Mouse (Mus musculus) urinary bladder, postnatal 14 days (tissue): ENCODE data around the gene Ptpn6.

ENCODE experiments used
- DNase-seq: peaks from one replicate; pipeline ENCODE4 v3.0.0; 2021; ENCODE audit warnings: low spot score

Gene Ptpn6

DNA sequence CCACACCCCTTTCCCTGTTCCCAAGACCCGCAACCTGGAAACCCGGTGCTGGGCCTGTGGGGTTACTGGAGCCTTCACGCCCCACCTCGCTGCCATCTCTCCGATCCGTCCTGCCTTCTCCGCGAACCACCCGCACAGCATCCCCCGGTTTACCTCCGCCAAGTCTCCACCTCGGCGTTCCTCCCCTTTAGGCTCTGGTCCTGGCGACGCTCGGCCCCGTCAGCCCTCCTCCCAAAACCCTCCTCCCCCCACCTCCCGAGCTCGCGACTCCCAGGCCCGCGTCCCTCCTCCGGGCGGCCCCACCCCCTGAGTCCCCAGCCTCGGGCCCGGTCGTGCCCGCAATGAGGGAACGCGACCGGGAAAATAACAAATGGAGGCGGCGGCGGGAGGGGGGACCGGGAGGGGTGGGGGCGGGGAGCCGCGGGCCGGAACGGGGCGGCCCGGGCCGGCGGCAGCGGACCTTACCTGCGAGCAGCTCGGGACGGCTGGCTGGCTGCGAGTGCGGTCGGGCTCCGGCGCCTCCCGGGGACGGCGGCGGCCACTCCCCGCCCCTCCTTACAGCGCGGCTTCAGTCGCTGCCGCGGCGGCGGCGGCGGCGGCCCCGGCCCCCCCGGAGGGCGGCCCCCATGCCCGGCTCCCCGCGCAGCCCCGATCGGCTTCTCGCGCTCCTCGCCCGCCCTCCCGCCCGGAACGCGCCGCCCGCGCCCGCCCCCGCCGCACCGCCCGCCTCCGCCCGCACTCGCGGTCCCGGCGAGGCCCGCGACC, 17.5 kb upstream of the Ptpn6 start, which contains the start of the genes Gm45234 and Atn1:
TSS of gene Gm45234 (minus strand) at position 191 of the 765 bp plus-strand sequence.
TSS of gene Atn1 (minus strand) at position 694 of the 765 bp plus-strand sequence.
- DNase-seq = peak; percentile 81

DNA sequence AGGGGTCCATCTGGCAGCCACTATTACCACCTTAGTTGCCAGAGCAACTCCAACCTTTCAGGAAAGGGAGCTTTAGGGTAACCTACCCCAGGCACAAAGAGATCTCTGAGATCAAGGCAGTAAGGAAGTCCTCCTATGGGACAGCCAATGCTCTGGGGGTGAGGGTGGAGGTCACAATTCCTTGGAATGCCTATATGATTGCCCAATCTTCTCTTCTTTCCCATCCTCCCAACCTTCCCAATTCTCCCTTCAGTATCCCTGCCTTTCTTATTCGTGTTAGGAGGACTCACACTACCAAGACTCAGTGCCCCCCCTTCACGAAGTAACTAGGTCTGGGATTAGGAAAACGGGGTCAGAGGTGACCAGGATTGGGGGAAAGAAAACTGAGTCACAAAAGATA, 16.8 kb upstream of the Ptpn6 start:
- no peak for DNase-seq

GRCm38 (mm10) chr6:124753861-124754260, 15.3 kb upstream of the Ptpn6 start:
- no peak for DNase-seq

GRCm38 (mm10) chr6:124750405-124750804, 11.9 kb upstream of the Ptpn6 start:
- DNase-seq = no peak

GRCm38 (mm10) chr6:124746654-124747632, 8.4 kb upstream of the Ptpn6 start:
- no peak for DNase-seq

GRCm38 (mm10) chr6:124746296-124746605, 7.7 kb upstream of the Ptpn6 start:
- no peak for DNase-seq

DNA sequence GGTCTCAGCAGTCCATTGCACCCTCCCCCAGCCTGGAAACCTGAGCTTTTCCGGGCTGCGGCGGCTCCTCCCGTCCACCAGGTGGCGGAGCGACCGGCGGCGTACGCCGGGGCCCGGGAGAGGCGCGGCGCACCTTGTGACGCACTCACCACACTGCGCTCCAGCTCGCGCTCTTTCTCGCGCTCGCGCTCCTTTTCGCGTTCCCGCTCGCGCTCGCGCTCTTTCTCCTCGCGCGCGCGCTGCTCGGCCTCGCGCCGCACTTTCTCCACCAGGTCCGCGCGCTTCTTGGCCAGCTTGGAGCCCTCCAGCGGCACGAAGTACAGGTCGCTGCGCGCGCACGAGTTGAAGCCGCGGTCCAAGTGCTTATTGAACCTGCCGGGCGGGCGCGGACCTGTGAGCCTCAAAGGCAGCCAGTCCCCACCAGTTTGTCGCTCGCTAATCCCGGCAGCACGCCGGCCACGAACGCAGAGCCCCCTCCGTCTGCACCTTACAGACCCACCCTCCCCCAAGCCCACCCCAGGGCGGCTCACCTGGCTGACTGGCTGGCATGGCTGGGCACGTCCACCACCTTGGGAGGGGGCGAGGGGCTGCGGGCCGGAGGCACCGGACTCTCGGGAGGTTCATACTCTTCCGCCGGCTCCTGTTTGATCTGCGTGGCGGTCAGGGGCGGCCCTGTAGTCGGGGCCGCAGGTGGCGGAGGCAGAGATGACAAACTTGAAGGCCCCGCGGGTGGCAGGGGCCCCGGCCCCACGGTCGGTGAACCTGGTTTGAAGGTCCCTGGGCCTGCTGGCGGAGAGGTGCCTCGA, 7.2 kb upstream of the Ptpn6 start:
- DNase-seq = peak; percentile 93

GRCm38 (mm10) chr6:124744755-124745321, 6.3 kb upstream of the Ptpn6 start:
- DNase-seq = no peak

- no peak for DNase-seq
Observed at GRCm38 (mm10) chr6:124743647-124744046, 5.1 kb upstream of the Ptpn6 start.

DNA sequence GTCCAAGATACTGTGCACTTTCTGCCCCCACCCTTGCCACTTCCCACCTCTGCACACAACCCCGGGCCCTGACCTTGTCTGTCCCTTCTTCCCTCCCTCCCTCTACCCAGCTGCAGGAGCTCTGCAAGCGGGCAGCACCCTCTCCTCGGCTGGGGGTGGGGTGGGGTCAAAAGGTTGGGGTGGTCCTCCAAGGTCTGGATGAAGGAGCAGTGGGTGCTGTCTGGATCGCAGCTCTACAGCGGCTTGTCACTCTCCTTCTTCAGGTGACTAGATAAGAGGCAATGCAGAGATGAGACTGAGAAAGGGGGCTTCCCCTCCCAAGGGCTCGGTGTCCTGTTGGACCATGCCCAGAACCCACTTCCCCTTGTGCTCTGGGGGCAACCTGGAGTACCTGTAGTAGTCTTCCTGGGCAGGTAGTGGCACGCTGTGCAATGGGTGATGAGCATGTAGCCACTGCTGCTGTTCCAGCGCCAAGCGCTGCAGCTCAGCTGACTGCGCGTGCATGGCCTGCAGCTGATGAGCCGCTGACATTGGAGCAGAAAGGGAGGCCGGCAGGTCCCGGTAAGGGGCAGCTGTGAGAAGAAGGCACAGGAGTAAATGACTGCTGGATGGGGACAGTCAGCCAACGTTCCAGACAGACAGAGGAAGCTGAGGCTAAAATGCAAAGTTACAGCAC, 4.5 kb upstream of the Ptpn6 start:
- DNase-seq = no peak

- no peak for DNase-seq
Observed at GRCm38 (mm10) chr6:124741842-124742241, 3.3 kb upstream of the Ptpn6 start.

DNA sequence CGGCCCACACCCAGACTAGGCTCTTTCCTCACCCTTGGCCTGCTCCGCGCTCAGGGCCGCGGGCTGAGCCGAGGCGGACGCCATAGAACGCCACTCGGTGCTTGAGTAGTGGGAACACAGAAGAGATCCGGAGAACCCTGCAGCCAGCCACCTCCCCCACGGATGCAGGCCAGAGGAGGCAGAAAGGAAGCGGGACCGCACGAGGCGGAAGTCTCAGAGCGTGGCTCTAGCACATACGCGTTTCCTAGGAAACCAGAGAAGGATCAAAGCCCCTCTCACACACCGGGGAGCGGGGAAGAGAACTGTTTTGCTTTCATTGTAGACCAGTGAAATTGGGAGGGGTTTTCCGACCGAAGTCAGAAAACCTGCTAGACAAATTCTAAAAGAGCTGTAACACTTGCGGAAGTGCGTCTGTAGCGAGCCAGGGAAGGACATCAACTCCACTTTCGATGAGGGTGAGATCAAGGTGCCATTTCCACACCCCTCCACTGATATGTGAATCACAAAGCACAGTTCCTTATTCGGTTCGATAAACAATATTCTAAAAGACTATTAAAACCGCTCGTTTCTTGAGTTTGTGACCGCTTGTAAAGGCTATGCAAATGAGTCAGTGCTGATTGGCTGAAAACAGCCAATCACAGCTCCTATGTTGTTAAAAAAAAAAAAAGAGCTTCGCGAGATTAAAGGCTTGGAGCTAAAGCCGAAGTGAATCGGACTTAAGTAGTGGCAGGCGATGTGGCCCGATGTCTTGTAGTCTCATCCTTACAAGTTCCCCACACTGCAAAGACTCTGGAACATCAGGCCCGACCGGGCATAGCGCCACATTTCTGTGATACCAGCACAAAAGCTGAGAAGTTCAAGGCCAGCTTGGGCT, 2.6 kb upstream of the Ptpn6 start, which contains the start of gene Grcc10:
TSS of gene Grcc10 (minus strand) at position 487 of the 874 bp plus-strand sequence.
- DNase-seq = peak; percentile 86

GRCm38 (mm10) chr6:124740211-124740887, 1.8 kb upstream of the Ptpn6 start:
- DNase-seq = peak; percentile 38

- DNase-seq = no peak
Observed at GRCm38 (mm10) chr6:124739231-124739796, 800 bp upstream of the Ptpn6 start.

GRCm38 (mm10) chr6:124737040-124737439, 1.5 kb downstream of the Ptpn6 start:
- no peak for DNase-seq

GRCm38 (mm10) chr6:124734417-124734816, 4.1 kb downstream of the Ptpn6 start:
- DNase-seq = no peak

DNA sequence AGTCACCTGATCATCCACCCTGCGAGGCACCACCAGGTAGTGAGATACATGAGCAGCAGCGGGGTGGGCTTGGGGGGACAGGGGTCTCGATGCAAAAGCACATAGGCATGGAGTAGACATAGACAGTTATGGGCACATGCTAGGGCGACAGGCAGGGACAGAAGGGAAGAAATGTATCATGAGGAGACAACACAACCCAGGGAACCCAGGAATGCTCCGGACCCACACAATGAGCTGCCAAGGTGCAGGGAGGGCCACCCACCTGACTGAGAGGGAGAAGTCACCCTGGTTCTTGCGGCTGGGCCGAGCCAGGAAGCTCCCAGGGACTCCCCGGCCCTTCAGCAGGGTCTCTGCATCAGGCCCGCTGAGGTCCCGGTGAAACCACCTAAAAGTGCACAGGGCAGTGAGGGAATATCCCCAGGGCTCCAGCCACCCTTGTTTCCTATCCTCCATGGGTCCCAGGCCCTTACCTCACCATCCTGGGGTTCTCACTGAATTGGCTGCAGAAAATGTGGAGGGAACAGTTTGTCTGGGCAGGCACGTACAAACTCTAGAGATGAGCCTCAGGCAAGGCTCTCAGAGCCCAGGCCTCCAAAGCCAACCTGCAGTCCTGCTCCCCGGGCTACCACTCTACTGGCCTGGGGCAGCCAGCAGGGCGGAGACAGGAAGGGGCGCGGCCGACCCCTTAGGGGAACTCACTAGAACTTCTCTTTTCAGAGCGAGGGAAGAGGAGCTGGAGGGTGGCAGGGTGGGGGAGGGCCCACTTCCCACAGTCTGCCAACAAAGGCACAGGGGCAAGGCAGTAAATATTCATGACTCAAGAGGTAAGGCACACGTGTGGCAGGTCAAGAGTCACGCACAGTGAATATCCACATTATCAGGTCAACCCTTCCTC, 5.8 kb downstream of the Ptpn6 start:
- DNase-seq = peak; percentile 32

- no peak for DNase-seq
Observed at GRCm38 (mm10) chr6:124731038-124731437, 7.5 kb downstream of the Ptpn6 start.
